Mouse (Mus musculus) C2C12 (cell line): ENCODE data around the gene Slc2a8.

Experiments
- CEBPB ChIP-seq: IDR thresholded peaks from one replicate; pipeline ENCODE4 v1.6.1; 2011; ENCODE audit warnings: low read depth, mild to moderate bottlenecking, control low read depth, moderate library complexity
- CTCF ChIP-seq: IDR thresholded peaks from one replicate; pipeline ENCODE4 v1.5.1; 2011; ENCODE audit not compliant: control insufficient read depth, insufficient read depth, insufficient read length
- FOSL1 ChIP-seq: IDR thresholded peaks from one replicate; pipeline ENCODE4 v1.8.0; 2011; ENCODE audit warnings: mild to moderate bottlenecking, low read length; ENCODE audit not compliant: poor library complexity, insufficient read depth, severe bottlenecking
- MAX ChIP-seq: IDR thresholded peaks from one replicate; pipeline ENCODE4 v1.6.1; 2011; ENCODE audit warnings: mild to moderate bottlenecking, control low read depth
- MYOD1 ChIP-seq: IDR thresholded peaks from one replicate; pipeline ENCODE4 v1.6.1; 2011; ENCODE audit warnings: low read depth; ENCODE audit not compliant: control insufficient read depth, insufficient read length
- MYOG ChIP-seq: IDR thresholded peaks from one replicate; pipeline ENCODE4 v1.6.1; 2011; ENCODE audit not compliant: control insufficient read depth, insufficient read length; ENCODE audit errors: extremely low read depth
- USF1 ChIP-seq: IDR thresholded peaks from one replicate; pipeline ENCODE4 v1.6.1; 2011; ENCODE audit warnings: low read depth, mild to moderate bottlenecking, control low read depth, moderate library complexity

DNA sequence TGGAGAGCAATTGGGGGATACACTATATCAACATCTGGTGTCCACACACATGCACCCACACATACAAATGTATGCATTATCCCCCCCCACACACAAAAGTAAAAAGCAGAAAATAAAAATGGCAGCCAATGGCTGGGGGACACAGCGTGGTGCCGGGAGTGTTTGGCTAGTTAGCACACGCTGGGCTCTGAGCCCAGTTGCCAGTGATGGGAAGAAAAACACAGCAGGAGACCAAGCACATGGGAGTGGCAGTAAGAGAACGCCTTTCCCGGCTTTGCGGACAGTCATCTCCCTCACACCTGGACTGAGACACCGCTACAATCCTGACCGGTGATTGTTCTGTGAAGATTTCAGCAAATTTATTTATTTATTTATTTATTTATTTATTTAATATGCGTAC lies 10.6 kb downstream of the Slc2a8 start:
- TF ChIP-seq CTCF: no peak
- no peak for TF ChIP-seq MAX
- TF ChIP-seq USF1: no peak
- no peak for TF ChIP-seq MYOD1
- no peak for TF ChIP-seq FOSL1
- TF ChIP-seq MYOG: no peak
- TF ChIP-seq CEBPB: no peak
